Mouse (Mus musculus) kidney, postnatal 10 days (tissue): Measurements from ENCODE around the gene Tbxa2r.

ENCODE experiments used
- DNase-seq: peaks from one replicate; pipeline ENCODE4 v3.0.0; 2021; ENCODE audit warnings: mixed read lengths

The Tbxa2r gene

DNA sequence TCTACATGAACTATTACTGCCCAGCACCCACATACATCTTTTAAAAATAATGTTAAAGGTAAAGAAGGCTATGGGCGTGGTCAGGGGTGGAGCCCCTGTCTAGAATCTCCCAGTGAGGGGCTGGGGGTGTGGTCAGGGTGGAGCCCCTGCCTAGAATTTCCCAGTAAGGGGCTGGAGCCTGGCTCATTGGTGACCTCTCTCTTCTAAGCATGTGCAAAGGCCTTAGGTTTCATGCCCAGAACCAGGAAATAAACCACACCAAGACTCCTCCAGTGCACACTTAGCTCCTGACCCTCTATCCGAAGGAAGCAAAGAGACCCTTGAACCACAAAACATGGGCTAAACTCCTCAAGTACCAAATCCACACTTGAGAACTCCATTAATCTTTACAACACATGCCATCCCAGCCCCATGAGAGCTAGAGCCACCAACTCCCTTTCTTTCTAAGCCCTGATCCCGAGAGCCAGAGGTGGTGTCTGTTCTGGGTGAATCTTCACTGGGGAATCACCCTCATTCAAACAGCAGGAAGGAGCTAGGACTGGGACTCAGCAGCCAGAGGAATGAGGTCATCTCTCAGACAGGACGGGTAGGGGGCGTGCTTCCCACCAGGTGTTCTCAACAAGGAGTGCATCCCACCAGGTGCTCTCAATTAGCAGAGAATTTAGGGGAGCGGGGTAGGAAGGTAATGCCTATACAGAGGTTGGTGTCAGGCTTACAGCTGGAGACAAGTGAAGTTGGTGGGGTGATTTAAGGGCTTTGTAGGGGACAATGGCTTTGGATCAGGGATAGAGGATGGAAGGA is 48.2 kb downstream of the Tbxa2r start:
- DNase-seq: no peak

DNA sequence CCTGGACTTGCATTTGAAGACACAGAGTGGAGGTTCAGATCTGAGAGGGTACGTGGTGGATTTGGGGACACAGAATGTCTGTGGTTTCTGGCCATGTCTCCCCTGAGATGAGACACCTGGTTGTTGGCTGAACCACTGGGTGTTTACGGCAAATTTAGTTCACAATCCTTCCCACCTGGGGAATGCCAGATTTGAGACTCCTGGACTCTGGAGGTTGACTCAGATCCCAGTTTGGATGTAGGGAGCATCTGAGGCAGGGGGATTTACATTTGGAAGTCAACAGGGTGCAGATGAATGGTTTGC is 48.8 kb downstream of the Tbxa2r start:
- DNase-seq: no peak

DNA sequence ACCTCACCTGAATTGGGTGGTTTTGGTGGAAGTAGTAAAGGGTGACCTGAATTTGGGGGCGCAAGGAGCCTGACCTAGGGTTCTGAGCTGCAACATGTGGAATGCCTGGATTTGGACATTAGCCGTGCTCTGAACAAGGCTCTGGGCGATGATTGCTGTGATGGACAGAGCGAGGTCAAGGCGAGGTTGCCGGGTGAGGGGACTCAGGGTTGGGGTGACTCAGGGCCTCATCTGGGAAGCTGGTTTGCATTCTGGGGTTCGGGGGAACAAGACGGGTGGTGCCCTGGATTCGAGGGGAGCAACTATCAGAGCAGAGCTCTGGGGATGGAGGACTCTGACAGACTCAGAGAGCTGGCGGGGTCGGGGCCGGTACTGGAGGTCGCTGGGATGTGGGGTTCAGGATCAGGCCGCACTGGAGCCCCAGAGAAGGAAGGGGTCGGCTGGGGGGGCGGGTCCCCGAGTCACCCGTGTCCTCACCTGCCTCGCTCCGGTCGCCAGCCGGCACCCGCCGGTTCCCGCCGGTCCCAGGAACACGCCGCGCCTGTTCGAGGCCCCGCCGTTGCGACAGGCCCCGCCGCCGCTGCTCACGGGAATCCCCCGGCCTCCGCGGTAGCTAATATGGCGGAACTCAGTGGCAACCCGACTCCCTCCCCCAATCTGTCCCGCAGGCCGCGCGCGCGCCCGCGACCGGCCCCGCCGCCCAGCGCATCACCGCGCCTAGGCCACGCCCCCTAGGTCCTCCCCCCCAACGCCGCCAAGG is 49.4 kb downstream of the Tbxa2r start, which contains the start of gene Fzr1:
Gene Fzr1 (minus strand): TSS at position 724 of the 760 bp plus-strand sequence.
- DNase-seq: no peak

GRCm38 (mm10) chr10:81378553-81379182 is 50.1 kb downstream of the Tbxa2r start:
- DNase-seq: peak; percentile 100

DNA sequence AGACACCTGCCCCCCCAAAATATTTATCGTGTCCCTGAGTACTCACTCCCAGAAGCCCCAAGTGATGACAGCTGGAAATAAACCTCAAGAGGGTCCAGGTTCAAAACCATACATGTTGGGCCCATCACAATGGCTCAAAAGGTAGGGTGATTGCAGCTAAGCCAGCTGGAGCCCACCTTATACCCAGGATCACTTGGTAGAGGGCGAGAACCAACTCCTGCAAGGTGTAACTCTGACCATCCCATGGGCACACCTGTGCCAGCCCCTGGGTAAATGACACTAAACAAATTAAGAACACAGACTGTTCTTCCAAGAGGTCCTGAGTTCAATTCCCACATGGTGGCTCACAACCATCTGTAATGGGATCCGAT is 50.6 kb downstream of the Tbxa2r start:
- DNase-seq: no peak

GRCm38 (mm10) chr10:81379809-81380378 is 51.4 kb downstream of the Tbxa2r start:
- DNase-seq: no peak

DNA sequence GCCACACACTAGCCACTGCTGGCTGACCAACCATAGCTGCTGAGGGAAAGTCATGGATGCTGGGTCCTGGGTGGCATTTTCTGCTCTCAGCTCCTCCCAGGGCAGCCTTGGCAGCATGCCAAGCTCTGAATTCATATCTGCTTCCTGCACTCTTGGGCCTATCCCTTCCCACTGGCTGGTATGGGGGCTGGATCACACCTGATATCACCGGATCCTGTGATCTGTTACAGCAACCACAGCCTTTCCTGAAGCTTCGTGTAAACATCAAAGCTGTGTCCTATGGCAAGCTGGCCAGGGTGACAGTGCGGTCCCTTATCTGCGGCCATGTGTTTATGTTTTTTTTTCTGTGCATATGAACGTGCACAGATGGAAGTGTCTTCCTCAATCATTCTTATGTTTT is 53.5 kb downstream of the Tbxa2r start:
- peak; percentile 68 for DNase-seq

DNA sequence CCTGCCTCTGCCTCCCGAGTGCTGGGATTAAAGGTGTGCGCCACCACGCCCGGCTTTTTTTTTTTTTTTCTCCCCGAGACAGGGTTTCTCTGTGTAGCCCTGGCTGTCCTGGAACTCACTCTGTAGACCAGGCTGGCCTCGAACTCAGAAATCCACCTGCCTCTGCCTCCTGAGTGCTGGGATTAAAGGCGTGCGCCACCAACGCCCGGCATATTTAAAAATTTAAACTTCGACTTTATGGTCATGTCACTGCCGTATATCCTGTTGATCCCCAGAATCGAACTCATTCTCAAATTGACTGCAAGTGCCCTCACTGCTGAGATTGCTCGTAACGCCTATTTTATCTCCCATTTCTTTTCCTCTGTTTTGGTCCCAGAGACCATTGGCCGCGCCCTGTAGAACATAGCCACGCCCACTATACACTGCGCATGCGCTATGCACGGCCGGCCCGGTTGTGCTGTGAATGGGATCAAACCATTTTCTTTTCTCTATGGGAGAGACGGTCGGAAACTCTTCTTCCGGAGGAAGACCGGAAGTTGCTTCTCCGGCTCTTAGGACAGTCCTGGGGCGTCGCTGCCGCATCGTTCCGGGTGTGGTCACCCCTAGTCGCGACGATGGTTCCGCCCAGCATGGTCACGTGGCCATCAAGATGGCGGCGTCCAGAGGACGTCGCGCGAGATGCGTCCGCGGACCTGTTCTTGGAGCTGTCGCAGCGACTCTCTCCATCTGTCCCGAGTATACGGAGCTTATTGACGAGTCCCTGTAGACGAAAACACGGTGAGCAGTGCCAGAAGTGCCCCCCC is 55.5 kb downstream of the Tbxa2r start, which contains the start of the genes Dohh and Gm48551:
Gene Dohh (plus strand): TSS at position 627 of the 803 bp plus-strand sequence.
Gene Gm48551 (plus strand): TSS at position 665 of the 803 bp plus-strand sequence.
- peak; percentile 100 for DNase-seq

DNA sequence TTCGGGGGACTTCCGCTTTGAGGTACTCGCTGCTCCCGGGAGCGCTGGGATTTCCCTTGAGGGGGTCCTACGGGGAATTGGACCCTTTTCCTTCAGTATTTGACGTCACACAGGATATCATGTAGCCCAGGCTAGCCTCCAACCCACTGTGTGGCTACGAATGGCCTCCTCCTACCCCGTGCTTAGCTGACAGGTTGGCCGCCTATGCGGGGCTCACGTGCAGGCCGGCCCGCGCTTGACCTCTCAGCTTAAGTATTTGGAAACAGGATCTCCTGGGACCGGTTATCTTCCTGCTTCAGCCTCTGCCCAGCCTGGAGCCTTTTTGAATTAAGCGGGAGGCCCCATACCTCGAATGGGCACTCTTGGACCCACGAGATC is 56.1 kb downstream of the Tbxa2r start:
- no peak for DNase-seq
